Mouse (Mus musculus) lung, postnatal 10 days (tissue): ENCODE measurements around the gene Mbd5.

Source experiments
- DNase-seq: peaks from one replicate; pipeline ENCODE4 v3.0.0; 2021

Gene Mbd5

GRCm38 (mm10) chr2:49354066-49354465 lies 404.8 kb downstream of the Mbd5 start:
- no peak for DNase-seq

- peak; percentile 24 for DNase-seq
These were observed 406.6 kb downstream of the Mbd5 start for GRCm38 (mm10) chr2:49355867-49356266.

- DNase-seq, result no peak
These were observed 409.0 kb downstream of the Mbd5 start for GRCm38 (mm10) chr2:49358128-49358814.

GRCm38 (mm10) chr2:49358839-49359520 lies 409.7 kb downstream of the Mbd5 start:
- peak; percentile 62 for DNase-seq

GRCm38 (mm10) chr2:49359706-49360105 lies 410.4 kb downstream of the Mbd5 start:
- peak; percentile 19 for DNase-seq

- DNase-seq, result no peak
These were observed 415.2 kb downstream of the Mbd5 start for GRCm38 (mm10) chr2:49364546-49364945.

- no peak for DNase-seq
These were observed 417.7 kb downstream of the Mbd5 start for GRCm38 (mm10) chr2:49366878-49367545.

- no peak for DNase-seq
These were observed 418.2 kb downstream of the Mbd5 start for GRCm38 (mm10) chr2:49367546-49367917.

GRCm38 (mm10) chr2:49371632-49372031 lies 422.3 kb downstream of the Mbd5 start:
- DNase-seq, result no peak

- no peak for DNase-seq
These were observed 423.3 kb downstream of the Mbd5 start for GRCm38 (mm10) chr2:49372586-49372985.
